Mouse (Mus musculus) G1E (cell line): ENCODE measurements around the gene Clybl.

ENCODE experiments used
- CTCF ChIP-seq: IDR thresholded peaks from 2 replicates; pipeline ENCODE4 v1.5.1; 2012; ENCODE audit warnings: low read depth, low read length, inconsistent platforms, mixed read lengths
- GATA1 ChIP-seq: IDR thresholded peaks from 2 replicates; pipeline ENCODE4 v1.6.1; 2012; ENCODE audit warnings: borderline replicate concordance, low read length, inconsistent platforms, mixed read lengths
- POLR2AphosphoS5 ChIP-seq: IDR thresholded peaks from 2 replicates; pipeline ENCODE4 v1.6.1; 2012; ENCODE audit warnings: low read depth, low read length, inconsistent platforms; ENCODE audit not compliant: insufficient replicate concordance
- TAL1 ChIP-seq: conservative IDR thresholded peaks from 2 replicates; pipeline ENCODE4 v1.6.1; 2012; ENCODE audit warnings: low read depth, low read length, inconsistent platforms, mixed read lengths

DNA sequence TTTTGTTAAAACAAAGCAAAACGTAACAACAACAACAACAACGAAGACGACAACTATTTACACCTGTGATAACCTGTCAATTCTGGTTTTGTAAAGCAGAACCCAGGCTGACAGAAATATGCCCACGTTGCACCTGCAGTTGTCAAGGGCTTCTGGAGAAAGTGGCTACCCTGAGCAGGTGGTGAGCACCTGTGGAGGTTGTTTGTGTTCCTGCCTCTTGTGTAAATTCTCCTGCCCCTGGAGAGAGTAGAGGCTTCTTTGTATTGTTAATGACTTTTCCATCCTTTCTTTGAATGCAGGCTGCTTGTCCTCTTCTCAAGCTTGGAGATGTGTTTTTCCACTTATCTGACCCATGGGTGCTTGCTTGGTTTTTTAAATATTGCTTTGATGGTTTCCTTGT is 86.1 kb downstream of the Clybl start:
- TF ChIP-seq CTCF = no peak
- no peak for TF ChIP-seq TAL1
- TF ChIP-seq GATA1 = no peak
- TF ChIP-seq POLR2AphosphoS5 = no peak
